Mouse (Mus musculus) embryonic facial prominence, embryonic 11.5 days (tissue): ENCODE measurements at regions not wholly inside any gene's neighbourhood (a gene's known extent, or its start where the extent isn't known, plus 50 kb on each side); places are given as distances from the start of the nearest gene placed in this dataset.

Experiments
- ATAC-seq: fragments of 200-750 bp; cut with Nextera tagmentation; replicated peaks from 2 replicates; pipeline ENCODE4 v1.8.0; 2017; ENCODE audit warnings: low read depth; ENCODE audit not compliant: insufficient number of reproducible peaks, low FRiP score, low TSS enrichment
- DNase-seq: peaks from one replicate; pipeline ENCODE4 v3.0.0-alpha.2; 2015; ENCODE audit warnings: low spot score
- H3K27ac ChIP-seq: fragments of 300-500 bp; sonication (generic); replicated peaks from 2 replicates; pipeline ENCODE4 v1.5.1; 2014; ENCODE audit warnings: mild to moderate bottlenecking, low read depth, low read length, control low read depth
- H3K27me3 ChIP-seq: fragments of 300-500 bp; sonication (generic); 2 replicates; pipeline ENCODE4 v1.6.1; 2014; ENCODE audit warnings: mild to moderate bottlenecking, low read length, moderate library complexity, mixed read lengths; ENCODE audit not compliant: control insufficient read depth, insufficient read depth
- H3K36me3 ChIP-seq: fragments of 300-500 bp; sonication (generic); replicated peaks from 2 replicates; pipeline ENCODE4 v1.6.1; 2014; ENCODE audit warnings: low read depth, mild to moderate bottlenecking, low read length, moderate library complexity, mixed read lengths; ENCODE audit not compliant: control insufficient read depth, insufficient read depth
- H3K4me1 ChIP-seq: fragments of 300-500 bp; sonication (generic); 2 replicates; pipeline ENCODE4 v1.6.1; 2014; ENCODE audit warnings: low read length, mixed read lengths; ENCODE audit not compliant: control insufficient read depth, insufficient read depth
- H3K4me2 ChIP-seq: fragments of 300-500 bp; sonication (generic); 2 replicates; pipeline ENCODE4 v1.6.1; 2014; ENCODE audit warnings: low read depth, mild to moderate bottlenecking, control low read depth, low read length, moderate library complexity
- H3K4me3 ChIP-seq: fragments of 300-500 bp; sonication (generic); 2 replicates; pipeline ENCODE4 v1.5.1; 2014; ENCODE audit warnings: low read depth, low read length, control low read depth
- H3K9ac ChIP-seq: fragments of 300-500 bp; sonication (generic); replicated peaks from 2 replicates; pipeline ENCODE4 v1.6.1; 2014; ENCODE audit warnings: mild to moderate bottlenecking, control low read depth, low read length
- H3K9me3 ChIP-seq: fragments of 300-500 bp; sonication (generic); replicated peaks from 2 replicates; pipeline ENCODE4 v1.6.1; 2016; ENCODE audit warnings: mild to moderate bottlenecking, low read length, inconsistent platforms, mixed read lengths; ENCODE audit not compliant: control insufficient read depth
- WGBS: fragments of 180-500 bp; shearing (Covaris S2); extraction: QIAGEN DNeasy Blood & Tissue Kit; methylation state at CpG from one replicate; pipeline ENCODE4 v1.1.7; 2014; 5-methylcytosine and 5-hydroxymethylcytosine counted together

DNA sequence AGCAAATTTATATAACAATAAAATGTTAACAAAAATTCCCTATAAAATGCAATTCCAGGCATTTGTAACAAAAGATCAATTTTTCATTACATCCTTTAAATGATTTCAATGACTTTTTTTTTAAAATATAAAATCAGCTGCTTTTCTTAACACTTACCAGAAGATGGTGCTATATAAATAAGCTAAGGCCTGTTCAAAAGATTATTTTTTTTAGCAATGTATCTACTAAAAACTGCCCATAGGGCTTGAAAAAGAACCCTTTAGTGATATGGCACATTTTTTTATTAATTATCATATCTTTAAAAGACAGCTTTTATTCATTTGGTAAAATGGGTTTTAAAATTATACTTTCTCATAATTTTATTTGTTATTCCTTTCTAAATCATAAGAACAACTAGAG is 90.9 kb upstream of the Pot1a start:
- H3K9me3 ChIP-seq: no peaks in the 10 kb centered on the region
- no peak overlapping the region for H3K9ac ChIP-seq
- H3K27ac ChIP-seq: no peak overlapping the region
- no peak overlapping the region for H3K4me2 ChIP-seq
- ATAC-seq: no peak
- no peaks in the 10 kb centered on the region for H3K4me1 ChIP-seq
- peak; percentile 16 for DNase-seq
- no peak overlapping the region for H3K4me3 ChIP-seq
- H3K36me3 ChIP-seq: no peaks in the 10 kb centered on the region
- H3K27me3 ChIP-seq: no peaks in the 10 kb centered on the region

- no peak for DNase-seq
- Histone ChIP-seq H3K4me1 (no peaks in the 10 kb centered on the region), H3K36me3 (no peaks in the 10 kb centered on the region), H3K27me3 (no peaks in the 10 kb centered on the region), H3K9ac (no peak overlapping the region), H3K4me2 (no peak overlapping the region), H3K9me3 (no peaks in the 10 kb centered on the region), H3K27ac (no peak overlapping the region), H3K4me3 (no peak overlapping the region)
- no peak for ATAC-seq
- WGBS: 65% methylated on average over 5 of the region's 5 CpGs
Observed at GRCm38 (mm10) chr6:25894454-25895250, 85.6 kb upstream of the Pot1a start.

GRCm38 (mm10) chr6:25867922-25868321 is 58.9 kb upstream of the Pot1a start:
- H3K27me3 ChIP-seq: no peaks in the 10 kb centered on the region
- H3K36me3 ChIP-seq: no peaks in the 10 kb centered on the region
- H3K4me2 ChIP-seq: no peak overlapping the region
- H3K4me1 ChIP-seq: no peaks in the 10 kb centered on the region
- H3K27ac ChIP-seq: no peak overlapping the region
- no peak for ATAC-seq
- H3K9me3 ChIP-seq: no peaks in the 10 kb centered on the region
- DNase-seq: no peak
- H3K9ac ChIP-seq: no peak overlapping the region
- no peak overlapping the region for H3K4me3 ChIP-seq
- 89% methylated on average over 3 of the region's 3 CpGs for WGBS
